ENCODE assay signal across 23 mouse cellular contexts in genomic region chr7:44918219-44918618, GRCm38 (mm10). TPM values are rescaled to one million over a fixed set of nuclear protein-coding genes. Genes with fewer than 3 reads are reported as not detected.
DNase-seq lines count a peak whose midpoint lies in the region; ATAC-seq and TF ChIP-seq lines count a peak whose summit lies in the region.
"Had no signal": no experiment of that assay in that cellular context is flagged by ENCODE, and none has a peak within 500 bp of the region (broad histone marks: within the 10 kb centered on the region; RNA-seq: fewer than 3 reads in every experiment).

No protein-coding gene starts in this region.

- 0 out of 2 replicates have a peak overlapping the region, but pooled peaks have one; percentile 38 for H3K9ac ChIP-seq in heart, embryonic 14.5 days (ENCODE audit: low read length)
- no peak overlapping the region for H3K9ac ChIP-seq in liver, postnatal 0 days (replicated peaks)
- H3K9ac ChIP-seq: hindbrain, embryonic 12.5 days had no signal

- ATAC-seq in heart, embryonic 14.5 days (ENCODE audit: insufficient number of reproducible peaks, insufficient read depth, low FRiP score, low read depth): no peak
- ATAC-seq in erythroblast, adult 5-6 weeks (replicated peaks; ENCODE audit: low FRiP score, poor library complexity, severe bottlenecking): peak; percentile 85
- no peak for ATAC-seq in liver, postnatal 0 days
- ATAC-seq: CD4-positive, CD25-positive, alpha-beta regulatory T cell, adult 4 months; inflammation-experienced regulatory T-cells, adult 6 months had no signal

- DNase-seq in embryo, embryonic 10 days (ENCODE audit: low spot score): peak; percentile 3
- DNase-seq in embryo, embryonic 9.5 days (ENCODE audit: extremely low spot score): no peak
- DNase-seq in heart, postnatal 14 days: no peak
- peak; percentile 13 for DNase-seq in liver, postnatal 0 days
- no peak for DNase-seq in ovary, postnatal 14 days (ENCODE audit: low spot score)
- no peak for DNase-seq in left cerebral cortex, adult 18-20 months (ENCODE audit: low spot score in 2 of 2)
- DNase-seq: adrenal gland, postnatal 36 days; heart, adult 2 months; kidney, adult 9 months; layer of hippocampus, postnatal 36 days; lung, adult 2 months; spleen, adult 18-20 months had no signal

- H3K9me3 ChIP-seq in heart, embryonic 14.5 days (ENCODE audit: control insufficient read depth, low read length): no peaks in the 10 kb centered on the region
- H3K9me3 ChIP-seq in liver, postnatal 0 days (ENCODE audit: low read length): no peaks in the 10 kb centered on the region
- H3K9me3 ChIP-seq: G1E; hindbrain, embryonic 12.5 days; limb, embryonic 10.5 days had no signal

- peaks cover 63% of the 10 kb centered on the region for H3K36me3 ChIP-seq in heart, embryonic 14.5 days (ENCODE audit: control insufficient read depth, insufficient read depth, low read length)
- H3K36me3 ChIP-seq in liver, postnatal 0 days (replicated peaks; ENCODE audit: insufficient read depth, low read length): peaks cover 36% of the 10 kb centered on the region

- intact Hi-C loops in heart, postnatal 14 days (cut with DNase I): no loop called here

- H3K27me3 ChIP-seq in heart, embryonic 14.5 days (ENCODE audit: control insufficient read depth, insufficient read depth, low read length): no peaks in the 10 kb centered on the region
- no peaks in the 10 kb centered on the region for H3K27me3 ChIP-seq in liver, postnatal 0 days (ENCODE audit: insufficient read depth, low read length)
- H3K27me3 ChIP-seq: hindbrain, embryonic 12.5 days had no signal

- WGBS in heart, embryonic 14.5 days: 43% methylated on average over 3 of the region's 3 CpGs
- WGBS in liver, postnatal 0 days (ENCODE audit: insufficient replicate concordance): 68% methylated on average over 3 of the region's 3 CpGs

- no peak for TF ChIP-seq EP300 in liver, postnatal 0 days (IDR thresholded peaks at IDR 0.05; ENCODE audit: low read depth)

- H3K4me1 ChIP-seq in heart, embryonic 14.5 days (ENCODE audit: control insufficient read depth in 2 of 2, insufficient read depth in 2 of 2, low read length in 2 of 2): peaks cover 7 to 20% of the 10 kb centered on the region in 2 experiments
- 0 out of 2 replicates have a peak, but pooled peaks cover 4% of the 10 kb centered on the region for H3K4me1 ChIP-seq in liver, postnatal 0 days (ENCODE audit: insufficient read depth)
- H3K4me1 ChIP-seq: hindbrain, embryonic 12.5 days; limb, embryonic 10.5 days had no signal

- H3K4me3 ChIP-seq in heart, embryonic 14.5 days (ENCODE audit: control insufficient read depth in 1 of 2, insufficient read depth in 1 of 2, low read depth in 1 of 2, low read length in 2 of 2): no peak overlapping the region
- no peak overlapping the region for H3K4me3 ChIP-seq in liver, postnatal 0 days (ENCODE audit: low read depth, low read length)
- H3K4me3 ChIP-seq: heart, adult 2 months; hindbrain, embryonic 12.5 days; limb, embryonic 10.5 days had no signal

- no peak overlapping the region for H3K4me2 ChIP-seq in heart, embryonic 14.5 days (ENCODE audit: low read length)
- H3K4me2 ChIP-seq in liver, postnatal 0 days (ENCODE audit: low read depth, low read length): no peak overlapping the region
- H3K4me2 ChIP-seq: hindbrain, embryonic 12.5 days had no signal

- no peak for TF ChIP-seq CTCF in liver, postnatal 0 days (IDR thresholded peaks at IDR 0.05; ENCODE audit: low read depth)

- no peak overlapping the region for H3K27ac ChIP-seq in heart, embryonic 14.5 days (replicated peaks in 1 of 2; ENCODE audit: control insufficient read depth in 1 of 2, insufficient read depth in 1 of 2, low read depth in 2 of 2, low read length in 2 of 2)
- H3K27ac ChIP-seq in liver, postnatal 0 days (ENCODE audit: low read depth): no peak overlapping the region
- H3K27ac ChIP-seq: heart, adult 2 months; hindbrain, embryonic 12.5 days; limb, embryonic 10.5 days had no signal

RNA-seq across cellular contexts. Expression of gene Ap2a1, which starts 11.1 kb away (rescaled TPM):
- 54.0 and 58.8 TPM in 2 replicates for polyA plus RNA-seq in heart, embryonic 14.5 days (2014; fragmentation: Nextera tagmentation; extraction: Ambion mirVana)
- total RNA-seq in heart, postnatal 14 days (2021): 10 to 100 TPM; 74.5 to 82.2 TPM
- 29.4 and 43.1 TPM in 2 replicates for total RNA-seq in erythroblast, adult 5-6 weeks (2015; ENCODE audit: low replicate concordance)
- 27.5 and 36.0 TPM in 2 replicates for total RNA-seq in erythroblast, adult 5-6 weeks (2017; ENCODE audit: low replicate concordance)
- polyA plus RNA-seq in liver, postnatal 0 days (2015; fragmentation: Nextera tagmentation; extraction: Ambion mirVana): 25.6 and 29.5 TPM in 2 replicates
- 100 to 1,000 TPM; 328 to 355 TPM for total RNA-seq in left cerebral cortex, adult 18-20 months (2021)

RNA-seq across cellular contexts. Expression of gene Fuz, which starts 22.3 kb away (rescaled TPM):
- polyA plus RNA-seq in heart, embryonic 14.5 days (2014; fragmentation: Nextera tagmentation; extraction: Ambion mirVana): 11.9 and 14.5 TPM in 2 replicates
- 10 to 100 TPM in 1 of 2 experiments, 1 to 10 TPM in 1; 9.0 to 18.1 TPM for total RNA-seq in heart, postnatal 14 days (2021)
- 1.3 TPM in 1 of 2 replicates, not detected in the other for total RNA-seq in erythroblast, adult 5-6 weeks (2015; ENCODE audit: low replicate concordance)
- total RNA-seq in erythroblast, adult 5-6 weeks (2017; ENCODE audit: low replicate concordance): 2.2 and 4.3 TPM in 2 replicates
- polyA plus RNA-seq in liver, postnatal 0 days (2015; fragmentation: Nextera tagmentation; extraction: Ambion mirVana): 4.1 and 4.4 TPM in 2 replicates
- 10 to 100 TPM; 22.2 to 24.2 TPM for total RNA-seq in left cerebral cortex, adult 18-20 months (2021)

RNA-seq across cellular contexts. Expression of gene Tsks, which starts 24.8 kb away (rescaled TPM):
- not detected in 2 replicates for polyA plus RNA-seq in heart, embryonic 14.5 days (2014; fragmentation: Nextera tagmentation; extraction: Ambion mirVana)
- total RNA-seq in heart, postnatal 14 days (2021): not detected
- not detected in 2 replicates for total RNA-seq in erythroblast, adult 5-6 weeks (2015; ENCODE audit: low replicate concordance)
- total RNA-seq in erythroblast, adult 5-6 weeks (2017; ENCODE audit: low replicate concordance): not detected in 2 replicates
- polyA plus RNA-seq in liver, postnatal 0 days (2015; fragmentation: Nextera tagmentation; extraction: Ambion mirVana): 0.06 TPM in 1 of 2 replicates, not detected in the other
- 1 to 10 TPM; 1.7 to 3.0 TPM for total RNA-seq in left cerebral cortex, adult 18-20 months (2021)
- total RNA-seq: adrenal gland, postnatal 36 days; G1E; gastrocnemius, adult 8-10 months; heart, adult 2 months; megakaryocyte progenitor cell, adult 5-6 weeks had no signal
- polyA plus RNA-seq: CD4-positive, CD25-positive, alpha-beta regulatory T cell, adult 4 months; hindbrain, embryonic 12.5 days; inflammation-experienced regulatory T-cells, adult 6 months; large intestine, adult 2 months; lung, adult 2 months; neural tube, embryonic 11.5 days had no signal

RNA-seq across cellular contexts. Expression of gene Med25, which starts 25.7 kb away (rescaled TPM):
- 52.6 and 59.5 TPM in 2 replicates for polyA plus RNA-seq in heart, embryonic 14.5 days (2014; fragmentation: Nextera tagmentation; extraction: Ambion mirVana)
- total RNA-seq in heart, postnatal 14 days (2021): 10 to 100 TPM; 60.3 to 68.6 TPM
- total RNA-seq in erythroblast, adult 5-6 weeks (2015; ENCODE audit: low replicate concordance): 6.5 and 8.4 TPM in 2 replicates
- total RNA-seq in erythroblast, adult 5-6 weeks (2017; ENCODE audit: low replicate concordance): 3.2 and 5.3 TPM in 2 replicates
- polyA plus RNA-seq in liver, postnatal 0 days (2015; fragmentation: Nextera tagmentation; extraction: Ambion mirVana): 35.6 and 37.7 TPM in 2 replicates
- 10 to 100 TPM; 85.9 to 94.9 TPM for total RNA-seq in left cerebral cortex, adult 18-20 months (2021)

RNA-seq across cellular contexts. Expression of gene Ptov1, which starts 48.6 kb away (rescaled TPM):
- 279 and 310 TPM in 2 replicates for polyA plus RNA-seq in heart, embryonic 14.5 days (2014; fragmentation: Nextera tagmentation; extraction: Ambion mirVana)
- total RNA-seq in heart, postnatal 14 days (2021): 100 to 1,000 TPM; 149 to 160 TPM
- 6.9 and 8.1 TPM in 2 replicates for total RNA-seq in erythroblast, adult 5-6 weeks (2015; ENCODE audit: low replicate concordance)
- total RNA-seq in erythroblast, adult 5-6 weeks (2017; ENCODE audit: low replicate concordance): 8.8 and 12.1 TPM in 2 replicates
- polyA plus RNA-seq in liver, postnatal 0 days (2015; fragmentation: Nextera tagmentation; extraction: Ambion mirVana): 43.5 and 49.8 TPM in 2 replicates
- total RNA-seq in left cerebral cortex, adult 18-20 months (2021): 100 to 1,000 TPM; 280 to 295 TPM

Comparison
In these comparisons a context has a peak if more than half of its experiments do, and no peak if none do; other contexts are left out.
1. DNase-seq: peak in embryo, embryonic 10 days (single experiment) and liver, postnatal 0 days (single experiment); none in embryo, embryonic 9.5 days (single experiment), heart, postnatal 14 days (0 of 2), ovary, postnatal 14 days (single experiment) and left cerebral cortex, adult 18-20 months (0 of 2).